ENCODE assay signal across 29 mouse cellular contexts in genomic region chr6:49206416-49206815, GRCm38 (mm10). TPM values are rescaled to one million over a fixed set of nuclear protein-coding genes. Genes with fewer than 3 reads are reported as not detected.
DNase-seq lines count a peak whose midpoint lies in the region; ATAC-seq and TF ChIP-seq lines count a peak whose summit lies in the region.
"Had no signal": no experiment of that assay in that cellular context is flagged by ENCODE, and none has a peak within 500 bp of the region (broad histone marks: within the 10 kb centered on the region; RNA-seq: fewer than 3 reads in every experiment).

No protein-coding gene starts in this region.

- peak overlapping the region; percentile 42; the same call in 1 of the 2 replicates for H3K27ac ChIP-seq in heart, embryonic 15.5 days
- no peak overlapping the region for H3K27ac ChIP-seq in midbrain, postnatal 0 days (ENCODE audit: low read depth, low read length)
- H3K27ac ChIP-seq in midbrain, embryonic 10.5 days (replicated peaks) = no peak overlapping the region
- H3K27ac ChIP-seq: embryonic facial prominence, embryonic 12.5 days; forebrain, embryonic 13.5 days; gastrocnemius, adult 2 months; hindbrain, embryonic 15.5 days; left cerebral cortex, adult 2 months; limb, embryonic 15.5 days; liver, embryonic 15.5 days; midbrain, embryonic 15.5 days had no signal

- H3K4me1 ChIP-seq in heart, embryonic 15.5 days (replicated peaks) = peaks cover 42% of the 10 kb centered on the region
- peaks cover 4% of the 10 kb centered on the region; the same call in 1 of the 2 replicates for H3K4me1 ChIP-seq in midbrain, postnatal 0 days (ENCODE audit: insufficient read depth, low read length)
- peaks cover 36% of the 10 kb centered on the region for H3K4me1 ChIP-seq in midbrain, embryonic 10.5 days

- ATAC-seq in heart, embryonic 15.5 days (replicated peaks; ENCODE audit: insufficient number of reproducible peaks, insufficient read depth, low FRiP score, low read depth) = no peak
- ATAC-seq in midbrain, postnatal 0 days (ENCODE audit: low FRiP score) = no peak
- ATAC-seq: activated CD4-positive, CD25-positive, alpha-beta regulatory T cell, adult 4 months; forebrain, embryonic 13.5 days; midbrain, embryonic 15.5 days had no signal

- no peak overlapping the region for H3K4me2 ChIP-seq in heart, embryonic 15.5 days
- H3K4me2 ChIP-seq in midbrain, postnatal 0 days (ENCODE audit: low read depth, low read length, poor library complexity, severe bottlenecking) = no peak overlapping the region
- H3K4me2 ChIP-seq: embryonic facial prominence, embryonic 12.5 days; forebrain, embryonic 13.5 days; heart, embryonic 12.5 days; hindbrain, embryonic 15.5 days; limb, embryonic 15.5 days; liver, embryonic 15.5 days; midbrain, embryonic 15.5 days had no signal

- 77% methylated on average over 1 of the region's 1 CpGs for WGBS in heart, embryonic 15.5 days
- WGBS in midbrain, postnatal 0 days = 63% methylated on average over 1 of the region's 1 CpGs
- 93% methylated on average over 1 of the region's 1 CpGs for WGBS in midbrain, embryonic 10.5 days

- H3K9ac ChIP-seq in heart, embryonic 15.5 days = no peak overlapping the region
- H3K9ac ChIP-seq in midbrain, postnatal 0 days (replicated peaks; ENCODE audit: low read length, poor library complexity, severe bottlenecking) = no peak overlapping the region
- H3K9ac ChIP-seq: embryonic facial prominence, embryonic 12.5 days; forebrain, embryonic 13.5 days; heart, embryonic 12.5 days; hindbrain, embryonic 15.5 days; limb, embryonic 15.5 days; liver, embryonic 15.5 days; midbrain, embryonic 15.5 days had no signal

- H3K9me3 ChIP-seq in heart, embryonic 15.5 days (replicated peaks) = no peaks in the 10 kb centered on the region
- no peaks in the 10 kb centered on the region for H3K9me3 ChIP-seq in midbrain, postnatal 0 days (ENCODE audit: low read length)
- H3K9me3 ChIP-seq in midbrain, embryonic 10.5 days (replicated peaks) = no peaks in the 10 kb centered on the region
- H3K9me3 ChIP-seq: embryonic facial prominence, embryonic 12.5 days; forebrain, embryonic 13.5 days; G1E; heart, embryonic 12.5 days; hindbrain, embryonic 15.5 days; limb, embryonic 15.5 days; liver, embryonic 15.5 days; midbrain, embryonic 15.5 days had no signal

- no peak for DNase-seq in heart, adult 9 months (ENCODE audit: low spot score in 2 of 2)
- peak; percentile 24 for DNase-seq in midbrain, postnatal 0 days (ENCODE audit: low spot score)
- DNase-seq in midbrain, embryonic 10.5 days (ENCODE audit: low spot score) = no peak
- DNase-seq in induced T-regulatory cell, adult 2 months (ENCODE audit: low read depth) = peak; percentile 32
- DNase-seq in retina, embryonic 14.5 days (ENCODE audit: low spot score) = no peak
- no peak for DNase-seq in urinary bladder, postnatal 25 days (ENCODE audit: low spot score)
- DNase-seq: adrenal gland, adult 8-10 months; cerebellum, adult 18-20 months; cerebellum, postnatal 25 days; gastrocnemius, adult 2 months; kidney, adult 2 months; kidney, postnatal 10 days; left cerebral cortex, postnatal 4 days; lung, postnatal 4 days; right cerebral cortex, postnatal 4 days; thymus, adult 2 months; thymus, postnatal 4 days had no signal

- H3K36me3 ChIP-seq in heart, embryonic 15.5 days = peaks cover 8% of the 10 kb centered on the region
- no peaks in the 10 kb centered on the region for H3K36me3 ChIP-seq in midbrain, postnatal 0 days (ENCODE audit: insufficient read depth, low read length)
- H3K36me3 ChIP-seq in midbrain, embryonic 10.5 days = peaks cover 80% of the 10 kb centered on the region
- H3K36me3 ChIP-seq: midbrain, embryonic 15.5 days had no signal

- no peaks in the 10 kb centered on the region for H3K27me3 ChIP-seq in heart, embryonic 15.5 days
- no peaks in the 10 kb centered on the region for H3K27me3 ChIP-seq in midbrain, postnatal 0 days (ENCODE audit: insufficient read depth, low read length)
- H3K27me3 ChIP-seq in midbrain, embryonic 10.5 days (ENCODE audit: low read depth, poor library complexity, severe bottlenecking) = no peaks in the 10 kb centered on the region
- H3K27me3 ChIP-seq: embryonic facial prominence, embryonic 12.5 days; forebrain, embryonic 13.5 days; heart, embryonic 12.5 days; hindbrain, embryonic 15.5 days; limb, embryonic 15.5 days; liver, embryonic 15.5 days; midbrain, embryonic 15.5 days had no signal

- TF ChIP-seq CTCF in midbrain, postnatal 0 days (IDR thresholded peaks at IDR 0.05) = no peak

- H3K4me3 ChIP-seq in heart, embryonic 15.5 days = no peak overlapping the region
- no peak overlapping the region for H3K4me3 ChIP-seq in midbrain, postnatal 0 days (ENCODE audit: low read depth, low read length)
- no peak overlapping the region for H3K4me3 ChIP-seq in midbrain, embryonic 10.5 days
- H3K4me3 ChIP-seq: embryonic facial prominence, embryonic 12.5 days; erythroblast, embryonic 14.5 days; forebrain, embryonic 13.5 days; gastrocnemius, adult 2 months; heart, embryonic 12.5 days; hindbrain, embryonic 15.5 days; left cerebral cortex, adult 2 months; limb, embryonic 15.5 days; liver, embryonic 15.5 days; midbrain, embryonic 15.5 days had no signal

RNA-seq across cellular contexts. Expression of gene Igf2bp3, which starts 8.3 kb away (rescaled TPM):
- polyA plus RNA-seq in heart, embryonic 15.5 days (2015; fragmentation: Nextera tagmentation; extraction: Ambion mirVana) = 33.0 and 33.4 TPM in 2 replicates
- total RNA-seq in midbrain, postnatal 0 days (2014; rRNA removed) = 5.4 and 7.4 TPM in 2 replicates
- 8.8 and 10.6 TPM in 2 replicates for polyA plus RNA-seq in midbrain, postnatal 0 days (2015; fragmentation: Nextera tagmentation; extraction: Ambion mirVana)
- 134 and 148 TPM in 2 replicates for polyA plus RNA-seq in midbrain, embryonic 10.5 days (2016; fragmentation: Nextera tagmentation; extraction: Ambion mirVana)

RNA-seq across cellular contexts. Expression of gene Tra2a, which starts 57.4 kb away (rescaled TPM):
- polyA plus RNA-seq in heart, embryonic 15.5 days (2015; fragmentation: Nextera tagmentation; extraction: Ambion mirVana) = 55.5 and 59.6 TPM in 2 replicates
- 66.9 and 70.7 TPM in 2 replicates for total RNA-seq in midbrain, postnatal 0 days (2014; rRNA removed)
- polyA plus RNA-seq in midbrain, postnatal 0 days (2015; fragmentation: Nextera tagmentation; extraction: Ambion mirVana) = 35.3 and 41.8 TPM in 2 replicates
- polyA plus RNA-seq in midbrain, embryonic 10.5 days (2016; fragmentation: Nextera tagmentation; extraction: Ambion mirVana) = 121 and 126 TPM in 2 replicates

Comparison
In these comparisons a context has a peak if more than half of its experiments do, and no peak if none do; other contexts are left out.
1. DNase-seq: peak in midbrain, postnatal 0 days (single experiment) and induced T-regulatory cell, adult 2 months (single experiment); none in heart, adult 9 months (0 of 2), midbrain, embryonic 10.5 days (single experiment), retina, embryonic 14.5 days (single experiment) and urinary bladder, postnatal 25 days (single experiment).